Mouse (Mus musculus) left cerebral cortex, adult 2 months (tissue): ENCODE measurements at regions not wholly inside any gene's neighbourhood (a gene's known extent, or its start where the extent isn't known, plus 50 kb on each side); places are given as distances from the start of the nearest gene placed in this dataset.

Experiments used
- DNase-seq, 2 experiments: peaks; one replicate each; pipeline ENCODE4 v3.0.0; 2021 to 2022; ENCODE audit warnings: low spot score in 2 of 2, mixed read lengths in 1 of 2; ENCODE audit errors: extremely low spot score in 1 of 2
- H3K27ac ChIP-seq: fragments of 200-600 bp; 2 replicates; pipeline ENCODE4 v1.8.1; 2022
- H3K4me3 ChIP-seq: fragments of 200-600 bp; 2 replicates; pipeline ENCODE4 v1.8.1; 2022
- CTCF ChIP-seq: fragments of 200-600 bp; IDR thresholded peaks from 2 replicates; pipeline ENCODE4 v1.8.1; 2022; ENCODE audit warnings: antibody characterized with exemption, mild to moderate bottlenecking, moderate library complexity
- intact Hi-C: fragments of 180-260 bp; cut with DNase I; formaldehyde crosslinking; loops from one replicate; pipeline ENCODE4 v1.15.1; 2025

GRCm38 (mm10) chr13:82187196-82187595 lies 404.3 kb downstream of the Cetn3 start:
- DNase-seq: no peak
- Histone ChIP-seq H3K4me3 (no peak overlapping the region), H3K27ac (no peak overlapping the region)
- no peak for TF ChIP-seq CTCF
- intact Hi-C loops: no loop called here

- DNase-seq: no peak
- no peak for TF ChIP-seq CTCF
- no peak overlapping the region for H3K4me3 ChIP-seq
- H3K27ac ChIP-seq: no peak overlapping the region
- intact Hi-C loops: no loop called here
Observed at GRCm38 (mm10) chr13:82200739-82201138, 417.9 kb downstream of the Cetn3 start.

GRCm38 (mm10) chr13:82225430-82225829 lies 442.6 kb downstream of the Cetn3 start:
- intact Hi-C loops: no loop called here
- Histone ChIP-seq H3K27ac (no peak overlapping the region), H3K4me3 (no peak overlapping the region)
- no peak for TF ChIP-seq CTCF
- DNase-seq: no peak

- no peak for DNase-seq
- no peak overlapping the region for H3K4me3 ChIP-seq
- no peak overlapping the region for H3K27ac ChIP-seq
- TF ChIP-seq CTCF: no peak
- intact Hi-C loops: no loop called here
Observed at GRCm38 (mm10) chr13:82233901-82234300, 451.0 kb downstream of the Cetn3 start.

GRCm38 (mm10) chr13:82246231-82246630 lies 463.4 kb downstream of the Cetn3 start:
- H3K27ac ChIP-seq: no peak overlapping the region
- no peak overlapping the region for H3K4me3 ChIP-seq
- intact Hi-C loops: no loop called here
- no peak for TF ChIP-seq CTCF
- DNase-seq: no peak

- intact Hi-C loops: no loop called here
- DNase-seq: no peak
- no peak overlapping the region for H3K27ac ChIP-seq
- no peak for TF ChIP-seq CTCF
- H3K4me3 ChIP-seq: no peak overlapping the region
Observed at GRCm38 (mm10) chr13:82250361-82250760, 467.5 kb downstream of the Cetn3 start.

GRCm38 (mm10) chr13:82258491-82258935 lies 475.6 kb downstream of the Cetn3 start:
- Histone ChIP-seq H3K4me3 (no peak overlapping the region), H3K27ac (no peak overlapping the region)
- no peak for DNase-seq
- TF ChIP-seq CTCF: no peak
- intact Hi-C loops: no loop called here

- intact Hi-C loops: no loop called here
- DNase-seq: no peak
- H3K27ac ChIP-seq: no peak overlapping the region
- H3K4me3 ChIP-seq: no peak overlapping the region
- no peak for TF ChIP-seq CTCF
Observed at GRCm38 (mm10) chr13:82264236-82264635, 481.4 kb downstream of the Cetn3 start.

- no peak for TF ChIP-seq CTCF
- Histone ChIP-seq H3K27ac (no peak overlapping the region), H3K4me3 (no peak overlapping the region)
- intact Hi-C loops: no loop called here
- no peak for DNase-seq
Observed at GRCm38 (mm10) chr13:82265170-82265569, 482.3 kb downstream of the Cetn3 start.

GRCm38 (mm10) chr13:82265736-82266135 lies 482.9 kb downstream of the Cetn3 start:
- no peak for DNase-seq
- TF ChIP-seq CTCF: no peak
- Histone ChIP-seq H3K4me3 (no peak overlapping the region), H3K27ac (no peak overlapping the region)
- intact Hi-C loops: no loop called here

- Histone ChIP-seq H3K27ac (no peak overlapping the region), H3K4me3 (no peak overlapping the region)
- intact Hi-C loops: no loop called here
- TF ChIP-seq CTCF: no peak
- DNase-seq: no peak
Observed at GRCm38 (mm10) chr13:82274733-82275132, 491.9 kb downstream of the Cetn3 start.

- intact Hi-C loops: no loop called here
- DNase-seq: no peak
Observed at GRCm38 (mm10) chr13:82276001-82276400, 493.1 kb downstream of the Cetn3 start.

GRCm38 (mm10) chr13:82280744-82281143 lies 497.9 kb downstream of the Cetn3 start:
- H3K4me3 ChIP-seq: no peak overlapping the region
- no peak for TF ChIP-seq CTCF
- no peak overlapping the region for H3K27ac ChIP-seq
- no peak for DNase-seq
- intact Hi-C loops: no loop called here

More at GRCm38 (mm10) chr13:82276001-82276400, 493.1 kb downstream of the Cetn3 start:
- Histone ChIP-seq H3K4me3 (no peak overlapping the region), H3K27ac (no peak overlapping the region)
- no peak for TF ChIP-seq CTCF

- Histone ChIP-seq H3K4me3 (no peak overlapping the region), H3K27ac (no peak overlapping the region)
- intact Hi-C loops: no loop called here
- DNase-seq: no peak
- no peak for TF ChIP-seq CTCF
Observed at GRCm38 (mm10) chr13:82295834-82296233, 513.0 kb downstream of the Cetn3 start.
